Mouse (Mus musculus) adrenal gland, postnatal 4 days (tissue): ENCODE results near the gene Pter. TPM values are rescaled to one million over a fixed set of nuclear protein-coding genes. Genes with fewer than 3 reads are reported as not detected.

Experiments used
- DNase-seq, 2 experiments: peaks; one replicate each; pipeline ENCODE4 v3.0.0; 2021 to 2022; ENCODE audit warnings: low spot score in 2 of 2, mixed read lengths in 2 of 2
- long read RNA-seq, 2 experiments: library from polyadenylated mRNA; stranded (forward); transcript quantifications; one replicate each; pipeline ENCODE4 v2.0.0; 2021
- total RNA-seq, 2 experiments: library from RNA; stranded (reverse); gene quantifications; 2 replicates each; pipeline ENCODE4 v1.2.3; 2021

Gene Pter
- total RNA-seq, result 10 to 100 TPM; 16.2 to 20.7 TPM
- long read RNA-seq, experiment 1, partial matches to known transcripts, result 0 of 10 reads
- long read RNA-seq, experiment 1, other reads (novel, unspliced or antisense), result 6 of 10 reads
- long read RNA-seq, experiment 2, transcript Pter-203 (5 exons, 3,571 nt), result minor isoform, 10 of 28 reads
- long read RNA-seq, experiment 2, transcript Pter-205 (6 exons, 1,232 nt), result major isoform, 11 of 28 reads
- long read RNA-seq, experiment 2, partial matches to known transcripts, result 2 of 28 reads
- long read RNA-seq, experiment 2, other reads (novel, unspliced or antisense), result 5 of 28 reads

DNA sequence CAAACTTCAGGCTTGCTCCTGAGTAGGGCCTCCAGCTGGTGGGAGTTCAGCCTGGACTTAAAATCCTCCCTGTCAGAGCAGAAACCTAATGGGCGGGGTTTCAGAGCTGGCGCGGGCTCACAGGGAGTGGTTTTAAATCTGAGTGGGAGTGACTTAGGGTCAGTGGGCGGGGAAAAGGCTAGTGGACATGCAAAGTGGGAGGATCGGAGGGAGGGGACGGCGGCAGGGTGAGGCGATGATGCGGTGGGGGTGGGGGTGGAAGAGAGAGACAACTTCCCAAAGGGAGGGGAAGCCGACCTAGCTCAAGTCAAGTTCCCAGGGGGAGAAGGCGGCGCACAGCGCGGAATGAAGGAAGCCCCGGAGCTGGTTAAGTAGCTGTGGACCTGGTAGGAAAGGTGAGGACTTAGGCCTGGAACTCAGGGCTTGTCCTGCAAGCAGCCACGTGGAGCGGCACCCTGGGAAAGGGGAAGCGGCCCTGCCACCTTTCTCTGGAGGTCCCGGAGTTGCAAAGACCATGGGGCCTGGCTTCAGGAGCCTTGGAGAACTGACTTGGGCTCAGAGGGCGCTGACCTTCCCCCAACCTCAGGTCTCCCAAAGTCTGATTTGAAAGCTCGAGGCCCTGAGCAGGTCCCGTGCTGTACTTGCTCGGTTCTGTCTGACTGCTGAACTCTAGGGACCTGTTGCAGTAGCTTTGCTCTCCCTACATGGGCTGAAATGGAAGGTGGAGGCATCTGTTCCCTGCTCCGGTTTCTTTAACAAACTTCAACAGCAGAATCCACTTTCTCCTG is at the start of gene Pter:
Gene Pter (plus strand): TSS at position 238 of the 788 bp plus-strand sequence.
- DNase-seq, result peak; percentile 54 to 76

DNA sequence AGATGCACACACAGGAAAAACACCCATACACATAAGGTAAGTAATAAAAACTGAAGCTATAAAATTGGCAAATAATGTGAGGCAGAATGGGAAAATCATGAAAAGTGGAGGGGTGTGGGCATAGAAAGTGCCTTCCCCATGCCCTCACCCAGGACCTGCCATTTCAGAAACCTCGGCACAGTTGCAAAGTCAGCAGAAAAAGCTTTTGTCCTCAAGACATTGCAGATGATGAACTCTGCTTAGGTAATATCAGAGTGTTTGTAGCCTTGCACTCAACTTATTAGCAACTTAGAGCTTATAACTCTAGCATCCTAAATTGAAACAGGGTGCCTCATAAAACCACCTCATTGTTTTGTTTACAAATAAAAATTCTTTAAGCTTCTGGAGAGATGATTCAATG is 49.6 kb upstream of the Pter start:
- DNase-seq, result no peak

DNA sequence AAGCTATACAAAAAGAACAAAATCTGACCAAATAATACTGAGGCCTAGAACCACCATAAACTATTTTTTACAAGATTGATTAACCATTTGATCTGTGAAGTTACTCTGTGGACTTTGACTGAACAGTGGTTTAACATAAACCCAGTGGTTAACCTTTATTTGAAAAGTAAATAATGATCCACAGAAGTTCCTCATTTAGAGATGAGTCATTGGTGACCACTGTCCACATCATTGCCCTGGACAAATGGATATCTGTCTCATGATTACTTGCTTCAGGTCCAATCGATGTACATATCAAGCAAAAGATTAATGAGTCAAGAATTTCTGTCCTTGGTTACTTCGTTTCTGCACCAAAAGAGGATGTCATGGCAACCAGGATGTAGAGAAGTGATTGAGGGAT is 44.3 kb upstream of the Pter start:
- no peak for DNase-seq

DNA sequence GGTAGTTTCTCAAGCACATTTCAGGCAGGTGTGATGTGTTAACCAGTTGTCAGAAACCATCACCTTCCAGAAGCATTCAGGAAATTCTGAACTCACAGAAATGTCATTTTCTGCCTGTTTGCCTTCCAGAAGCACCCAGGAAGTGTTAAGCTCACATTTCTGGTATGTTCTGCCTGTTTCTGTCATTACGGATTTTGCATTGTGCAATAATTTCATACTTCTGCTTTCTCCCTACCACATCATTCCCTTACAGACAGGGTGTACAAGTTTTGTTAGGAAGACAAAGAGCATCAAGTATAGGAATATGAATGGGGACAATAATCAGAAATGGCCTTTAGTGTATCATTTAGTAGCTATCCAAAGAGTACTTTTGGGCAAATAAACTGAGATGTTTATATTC is 42.8 kb upstream of the Pter start:
- no peak for DNase-seq

DNA sequence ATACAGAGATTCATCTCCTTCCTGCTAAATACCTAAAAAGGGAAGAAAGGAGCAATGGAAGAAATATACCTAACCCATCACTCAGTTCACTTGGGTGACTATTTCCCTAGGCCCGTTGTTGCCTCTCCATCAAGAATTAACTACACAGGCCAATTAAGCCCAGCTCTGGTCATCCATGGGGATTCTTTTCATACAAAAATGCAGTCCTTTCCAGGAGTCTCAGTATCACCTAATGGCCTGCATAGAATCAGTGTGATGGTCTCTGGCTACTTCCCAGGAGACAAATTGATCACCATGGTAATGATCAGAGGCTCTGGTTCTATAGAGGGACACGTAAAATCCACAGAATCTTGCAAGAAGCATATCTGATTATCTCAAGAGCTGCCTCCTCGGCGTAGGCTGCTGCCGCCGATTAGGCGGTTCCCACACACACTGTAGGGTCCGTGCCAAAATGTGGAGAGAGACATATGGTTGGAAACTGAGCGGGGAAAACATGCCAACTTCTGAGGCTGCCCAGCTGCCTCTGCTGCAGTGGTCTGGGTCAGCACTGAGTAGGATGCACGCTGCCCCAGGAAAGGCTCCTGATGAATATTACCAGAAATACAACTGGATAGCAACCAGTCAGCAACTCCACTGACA is 40.4 kb upstream of the Pter start:
- no peak for DNase-seq

DNA sequence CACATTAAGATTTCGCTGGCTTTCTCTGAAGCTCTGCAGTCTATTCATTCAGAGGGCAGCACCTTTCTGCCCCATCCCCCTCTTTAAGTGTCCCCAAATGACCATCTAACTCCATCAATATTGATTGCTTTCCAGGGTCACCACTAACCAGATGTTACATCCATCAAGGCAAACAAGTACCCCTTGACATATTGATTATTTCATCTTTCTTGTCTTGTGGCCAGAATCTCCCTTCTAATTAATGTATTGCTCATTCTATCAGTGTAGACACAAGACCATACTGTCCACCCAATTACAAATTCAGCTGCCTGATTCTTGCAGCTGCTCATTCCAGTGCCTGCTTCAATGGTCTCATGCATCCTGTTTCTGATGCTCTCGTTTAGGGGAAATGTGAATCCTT is 36.8 kb upstream of the Pter start:
- DNase-seq, result no peak

DNA sequence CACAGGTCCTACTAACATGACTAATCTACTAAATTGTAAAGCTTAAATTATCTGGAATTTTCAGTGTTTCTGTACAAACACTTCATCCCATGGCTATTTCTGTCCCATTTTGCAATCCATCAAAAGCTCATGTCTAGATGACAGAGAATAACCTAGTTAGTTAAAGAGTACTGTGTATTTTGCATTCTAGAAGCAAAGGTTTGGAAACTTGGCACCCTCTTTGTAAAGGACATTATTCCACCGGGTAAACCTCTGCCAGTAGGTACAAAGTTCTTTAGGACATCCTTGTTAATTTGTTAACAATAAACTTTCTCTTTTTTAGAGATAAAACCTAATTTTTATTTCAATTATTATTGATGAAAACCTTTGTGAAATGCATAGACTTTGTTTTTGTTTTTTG is 18.1 kb upstream of the Pter start:
- DNase-seq, result no peak

DNA sequence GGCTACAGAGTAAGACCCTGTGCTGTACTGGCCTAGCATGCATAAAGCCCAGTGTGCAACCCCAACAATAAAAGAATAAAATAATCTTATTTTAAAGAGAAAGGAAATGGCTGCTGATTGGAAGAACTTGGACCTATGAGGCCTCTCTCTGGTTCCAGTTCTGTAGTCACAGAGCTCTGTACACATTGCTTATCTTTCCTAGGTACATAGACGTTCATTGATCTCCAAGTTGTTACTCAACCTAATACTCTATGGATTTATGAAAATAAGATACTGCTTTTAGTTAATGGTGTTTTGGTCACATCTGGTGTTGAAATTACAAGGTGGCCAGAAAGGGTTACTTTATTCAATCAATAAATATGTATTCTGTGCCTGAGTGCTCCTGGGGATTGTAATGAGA is 1.8 kb downstream of the Pter start:
- no peak for DNase-seq

DNA sequence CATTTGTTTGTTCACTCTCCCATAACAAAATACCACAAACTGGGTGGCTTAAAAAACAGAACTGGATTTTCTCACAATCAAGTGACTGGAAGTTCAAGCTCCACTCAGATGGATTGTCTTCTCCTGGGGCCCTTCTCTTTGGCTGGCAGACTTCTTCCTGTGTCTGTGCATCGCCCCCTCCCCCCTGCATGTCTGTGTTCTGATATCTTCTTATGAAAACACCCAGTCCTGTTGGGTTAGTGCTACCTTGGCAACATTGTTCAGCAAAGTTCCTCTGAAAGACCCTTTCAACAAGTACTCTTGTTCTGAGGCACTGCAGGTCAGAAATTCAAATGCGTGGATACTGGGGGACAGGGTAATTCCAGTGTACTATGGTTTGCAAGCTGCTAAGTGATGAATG is 6.5 kb downstream of the Pter start:
- DNase-seq, result no peak

DNA sequence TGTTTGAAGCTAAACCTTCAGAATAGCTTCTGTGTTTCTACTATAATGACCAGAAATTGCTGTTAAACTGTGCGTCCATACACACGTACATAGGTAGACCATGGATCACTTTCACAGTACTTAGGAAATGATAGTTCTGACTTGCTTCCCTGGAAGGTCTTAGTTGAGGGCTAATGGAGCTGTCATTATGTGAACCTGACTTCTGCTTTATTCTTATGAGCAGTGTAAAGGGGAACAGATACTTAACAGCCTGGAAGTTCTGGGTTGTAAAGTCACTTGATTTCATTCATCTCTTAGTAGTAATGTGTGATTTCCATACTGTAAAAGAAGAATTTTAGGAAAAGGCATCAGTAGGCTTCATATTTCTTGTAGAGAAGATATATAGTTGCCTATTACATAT is 10.1 kb downstream of the Pter start:
- no peak for DNase-seq

DNA sequence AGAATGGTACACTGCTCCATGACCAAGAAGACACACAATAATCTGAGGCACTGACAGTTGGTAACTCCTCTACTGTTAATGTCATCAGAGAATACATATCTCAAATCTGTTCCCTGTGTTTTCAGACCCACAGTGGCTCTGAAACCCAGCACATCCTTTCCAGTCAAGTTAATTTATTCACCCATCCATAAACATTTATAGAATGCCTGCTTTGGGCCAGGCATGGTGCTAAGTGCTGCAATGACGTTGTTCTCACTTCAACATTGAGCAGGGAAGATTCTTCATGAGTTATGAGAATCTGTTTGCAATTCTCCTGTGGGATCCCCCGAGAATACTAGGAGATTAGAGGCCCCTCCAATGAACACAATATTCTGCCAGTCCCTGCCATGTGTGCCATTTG is 11.4 kb downstream of the Pter start:
- DNase-seq, result no peak

DNA sequence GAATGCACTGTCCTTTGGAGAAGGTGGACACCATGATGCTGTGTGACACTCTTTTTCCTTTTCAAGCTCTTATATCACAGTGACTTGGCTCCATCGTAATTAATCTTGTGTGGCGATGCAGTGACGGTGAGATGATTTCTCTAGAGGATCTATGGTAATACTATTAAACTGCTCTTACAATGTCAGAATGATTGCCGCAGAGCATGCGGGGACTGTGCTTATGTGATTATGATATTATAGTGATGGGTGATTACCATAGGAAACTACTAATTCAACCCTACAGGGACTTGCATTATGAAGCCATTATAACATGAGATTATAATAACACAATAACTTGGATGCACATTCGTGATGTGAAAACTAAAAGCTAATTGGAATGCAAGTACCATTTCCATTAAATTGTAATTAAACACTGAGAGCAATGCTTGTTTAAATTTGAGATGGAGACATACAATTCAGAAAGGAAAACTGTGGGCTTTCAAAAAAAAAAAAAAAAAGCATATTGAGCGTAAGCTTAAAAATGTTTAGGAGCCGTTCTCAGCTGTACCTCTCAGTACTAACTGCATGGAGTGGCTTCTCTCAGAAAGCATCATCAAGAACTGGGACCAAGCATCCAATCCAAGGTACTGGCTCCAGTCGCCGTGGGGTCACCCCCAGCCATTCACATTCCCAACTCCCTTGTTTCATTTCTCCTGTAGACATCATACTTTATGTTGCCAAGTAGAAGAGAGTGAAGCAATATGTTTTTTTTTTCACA is 13.8 kb downstream of the Pter start:
- no peak for DNase-seq

DNA sequence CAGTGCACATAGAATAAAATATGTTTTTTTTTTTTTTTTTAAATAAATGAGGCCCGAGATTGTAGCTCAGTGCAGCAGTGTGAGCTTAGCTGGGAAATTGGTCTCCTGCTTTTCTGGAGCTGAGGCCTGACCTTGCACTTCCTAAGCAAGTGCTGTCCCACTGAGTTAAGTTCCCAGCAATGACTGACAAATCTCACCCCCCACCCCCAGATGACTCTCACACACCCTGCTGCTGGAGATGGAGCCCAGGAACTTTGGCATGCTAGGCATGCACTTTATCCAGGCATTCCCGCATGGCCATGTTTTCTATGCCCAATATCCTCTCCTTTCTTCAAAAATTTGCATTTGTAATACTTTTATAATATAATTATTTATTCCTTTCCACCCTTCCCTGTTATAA is 14.8 kb downstream of the Pter start:
- DNase-seq, result no peak

DNA sequence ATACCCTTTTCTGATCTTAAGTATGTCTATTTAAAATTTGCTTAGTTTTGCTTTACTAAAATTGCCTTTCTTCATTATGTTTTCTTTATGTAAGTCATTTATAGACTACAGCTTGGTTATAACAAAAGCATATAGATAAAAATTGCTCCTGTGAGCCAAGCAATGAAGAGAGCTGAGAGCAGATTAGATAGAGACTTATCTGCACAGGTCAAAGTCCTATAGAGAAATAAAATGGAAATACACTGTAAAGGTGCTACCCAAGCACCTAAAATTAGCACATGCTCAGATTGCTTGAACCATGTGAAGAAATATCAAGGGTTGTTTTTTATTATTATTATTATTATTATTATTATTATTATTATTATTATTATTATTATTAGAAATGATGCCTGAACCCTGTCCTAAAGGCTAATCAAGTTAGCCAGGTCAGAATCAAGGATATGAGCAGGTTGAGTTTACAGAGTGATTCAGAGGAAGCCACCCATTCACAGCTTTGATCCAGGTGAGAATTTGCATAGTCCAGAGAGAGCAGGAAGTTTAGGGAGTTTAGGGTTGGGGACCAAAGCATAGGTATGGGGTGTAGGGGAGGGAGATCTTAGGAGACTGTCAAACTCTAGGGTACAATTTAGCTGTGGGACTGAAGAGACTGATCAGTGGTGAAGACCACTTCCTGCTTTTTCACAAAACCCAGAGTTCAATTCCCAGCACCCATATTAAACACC is 33.0 kb downstream of the Pter start:
- DNase-seq, result no peak

DNA sequence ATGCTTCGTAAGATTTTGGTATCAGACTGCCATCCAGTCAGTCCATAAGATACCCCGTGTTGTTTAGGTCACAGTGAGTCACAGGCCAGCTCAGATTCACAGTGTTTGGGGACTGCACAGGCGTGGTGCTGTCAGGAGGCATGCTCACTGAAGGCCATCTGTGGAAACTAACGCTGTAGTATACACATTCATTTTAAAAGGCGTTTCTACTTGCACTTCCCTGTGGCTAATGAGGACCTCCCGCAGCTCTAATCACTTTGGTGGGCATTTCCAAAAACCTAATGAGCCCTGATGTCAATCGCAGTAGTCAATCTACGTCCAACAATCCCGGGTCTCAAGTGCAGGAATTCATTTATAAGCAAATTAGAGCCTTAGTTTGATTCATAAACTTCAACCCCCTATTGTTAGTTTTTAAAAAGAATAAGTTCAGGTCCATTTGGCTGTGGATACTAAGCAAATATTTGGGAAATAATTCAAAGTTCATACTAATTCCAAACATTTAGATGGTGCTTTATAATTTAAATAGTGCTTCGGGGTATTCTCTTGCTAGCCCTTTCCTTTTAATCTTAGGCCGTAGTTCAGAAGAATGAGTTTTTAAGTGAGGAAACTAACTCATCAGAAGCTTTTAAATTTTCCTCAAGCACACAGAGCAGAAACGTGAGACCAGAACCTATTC is 46.3 kb downstream of the Pter start:
- DNase-seq, result no peak

DNA sequence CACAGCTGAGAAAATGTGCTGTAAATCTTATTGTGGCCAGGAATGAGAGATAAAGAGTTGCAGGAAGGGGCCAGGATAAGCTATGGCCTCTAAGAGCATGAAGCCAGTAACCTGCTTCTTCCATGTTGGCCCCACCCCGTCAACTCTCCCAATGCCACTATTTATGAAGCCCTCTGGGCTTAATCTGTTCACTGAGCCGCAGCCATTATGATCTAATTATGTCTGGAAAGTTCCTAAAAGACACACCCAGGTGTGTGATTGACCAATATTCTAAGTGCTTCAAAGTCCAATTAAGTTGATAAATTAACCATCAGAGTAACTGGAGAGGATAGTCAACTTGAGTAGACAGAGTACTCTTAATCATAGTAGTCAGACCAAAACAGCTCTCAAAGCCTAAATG is 49.9 kb downstream of the Pter start:
- no peak for DNase-seq

DNA sequence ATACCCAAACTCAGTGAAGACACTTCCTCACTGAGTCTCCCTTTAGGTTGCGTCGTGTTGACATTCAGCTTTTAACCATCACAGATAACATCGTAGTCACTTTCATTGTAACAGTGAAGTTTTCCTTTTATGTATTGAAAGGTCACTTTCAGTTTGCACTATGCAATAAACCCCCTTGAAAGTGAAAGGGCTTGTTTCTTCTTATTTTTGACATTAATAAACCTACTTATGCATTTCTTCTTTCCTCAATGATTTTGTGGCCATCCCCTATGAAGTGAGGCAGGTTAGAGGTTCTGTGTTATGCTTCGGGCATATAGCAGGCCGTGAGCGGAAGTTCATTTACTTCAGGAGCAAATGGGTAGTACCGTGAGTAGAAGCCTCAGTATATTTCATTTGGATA is 53.5 kb downstream of the Pter start:
- no peak for DNase-seq

DNA sequence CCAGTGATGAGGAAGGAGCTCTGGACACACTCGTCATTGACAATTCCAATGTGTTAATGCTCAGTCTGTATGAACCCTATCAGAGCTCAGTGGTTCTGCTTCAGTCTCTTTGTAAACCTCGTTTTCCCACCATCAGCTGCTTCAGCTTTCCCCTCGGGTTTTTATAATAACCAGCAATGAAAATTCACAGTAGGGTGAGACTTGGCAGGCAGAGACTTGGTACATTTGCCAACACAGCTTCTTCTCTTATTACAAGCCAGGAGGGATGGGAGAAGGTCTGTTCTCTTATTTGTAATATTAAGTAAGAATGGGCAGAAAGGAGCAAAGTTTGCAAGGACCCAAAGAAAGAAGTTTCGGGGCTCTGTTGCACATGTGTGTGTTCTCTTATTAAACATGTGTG is 54.9 kb downstream of the Pter start:
- no peak for DNase-seq

DNA sequence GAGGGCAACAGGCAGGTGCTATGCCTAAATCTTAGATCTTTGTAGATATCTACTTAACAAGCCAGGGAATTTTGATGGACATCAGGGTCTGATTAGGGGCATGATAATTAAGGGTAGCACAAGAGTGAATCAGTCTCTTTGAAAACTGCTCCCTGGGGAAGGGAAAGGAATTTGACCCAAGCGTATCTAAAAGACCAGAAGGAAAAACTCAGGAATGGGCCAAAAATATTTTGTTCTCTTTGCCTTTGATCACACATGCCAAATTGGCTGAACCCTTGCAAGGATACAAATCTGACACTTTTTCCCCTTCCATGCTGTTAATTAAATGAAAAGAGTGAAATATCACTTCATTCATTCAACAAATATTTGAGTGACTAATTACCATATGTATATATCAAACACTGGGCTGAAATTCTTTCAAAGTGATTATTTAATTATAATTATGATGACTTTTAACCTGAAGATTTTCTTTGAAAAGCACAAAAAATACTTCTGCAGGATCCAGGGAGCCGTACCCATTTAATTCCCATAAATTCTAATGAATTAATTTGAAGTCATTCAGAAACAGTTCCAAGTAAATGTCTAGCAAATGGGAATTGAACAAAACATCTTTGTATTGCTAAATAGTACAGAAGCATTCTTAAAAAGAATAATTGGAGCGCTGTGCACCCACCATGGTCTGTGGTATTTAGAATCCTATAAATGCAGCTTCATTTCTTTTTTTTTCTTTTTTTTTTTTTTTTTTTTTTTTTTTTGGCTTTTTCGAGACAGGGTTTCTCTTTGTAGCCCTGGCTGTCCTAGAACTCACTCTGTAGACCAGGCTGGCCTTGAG is 61.3 kb downstream of the Pter start:
- no peak for DNase-seq

DNA sequence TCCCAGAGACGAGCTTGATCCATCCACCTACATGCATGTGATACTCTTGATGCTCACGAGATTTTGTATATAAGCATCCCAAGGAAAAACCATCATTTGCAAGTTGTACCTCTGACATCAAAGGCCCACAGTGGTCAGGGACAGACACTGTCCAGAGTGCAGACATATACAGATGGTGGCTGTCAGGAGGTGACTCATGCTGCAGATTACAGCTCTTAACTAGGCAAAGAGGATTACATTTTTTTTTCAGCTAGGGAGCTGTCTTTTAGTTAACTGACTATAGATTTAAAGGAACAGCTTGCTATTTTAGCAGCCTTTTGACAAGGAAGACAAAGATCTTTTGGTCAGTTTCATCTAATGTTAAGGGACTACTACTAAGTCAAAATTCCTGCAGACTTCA is 76.2 kb downstream of the Pter start:
- DNase-seq, result no peak
